Mouse (Mus musculus) MEL (cell line): ENCODE results near the gene Dennd1a. TPM values are rescaled to one million over a fixed set of nuclear protein-coding genes. Genes with fewer than 3 reads are reported as not detected.

Source experiments
- DNase-seq: peaks from one replicate; pipeline ENCODE4 v3.0.0; 2011; ENCODE audit warnings: low read depth, low spot score
- H3K27ac ChIP-seq: 2 replicates; pipeline ENCODE4 v1.5.1; 2012; ENCODE audit warnings: low read depth, mild to moderate bottlenecking, control low read depth, low read length, moderate library complexity; ENCODE audit not compliant: control insufficient read depth
- H3K27me3 ChIP-seq, 2 experiments: fragments of 150-350 bp in 1 of 2; sonication (generic) in 1 of 2; 2 replicates each; pipeline ENCODE4 v1.6.1; 2012; ENCODE audit warnings: low read length in 2 of 2, mild to moderate bottlenecking in 2 of 2, improper control_type of control experiment in 1 of 2, moderate library complexity in 1 of 2; ENCODE audit not compliant: insufficient read depth in 2 of 2, control insufficient read depth in 1 of 2
- H3K36me3 ChIP-seq, 2 experiments: 2 replicates each; pipeline ENCODE4 v1.6.1; 2012 to 2014; ENCODE audit warnings: low read length in 2 of 2, improper control_type of control experiment in 1 of 2, inconsistent platforms in 1 of 2, mild to moderate bottlenecking in 1 of 2; ENCODE audit not compliant: insufficient read depth in 2 of 2, control insufficient read depth in 1 of 2
- H3K4me1 ChIP-seq, 2 experiments: fragments of 150-350 bp in 1 of 2; sonication (generic) in 1 of 2; 2 replicates each; pipeline ENCODE4 v1.6.1; 2012; ENCODE audit warnings: low read length in 2 of 2, improper control_type of control experiment in 1 of 2, mild to moderate bottlenecking in 1 of 2; ENCODE audit not compliant: insufficient read depth in 2 of 2, control insufficient read depth in 1 of 2
- H3K4me3 ChIP-seq, 2 experiments: fragments of 150-350 bp in 1 of 2; sonication (generic) in 1 of 2; 2 replicates each; pipeline ENCODE4 v1.5.1; 2012; ENCODE audit warnings: low read depth in 2 of 2, low read length in 2 of 2, mild to moderate bottlenecking in 2 of 2, moderate library complexity in 2 of 2, control low read depth in 1 of 2, improper control_type of control experiment in 1 of 2; ENCODE audit not compliant: control insufficient read depth in 1 of 2, insufficient read depth in 1 of 2
- H3K79me2 ChIP-seq: 2 replicates; pipeline ENCODE4 v1.6.1; 2012; ENCODE audit warnings: mild to moderate bottlenecking, low read length, moderate library complexity; ENCODE audit not compliant: control insufficient read depth, poor library complexity, insufficient read depth
- H3K9ac ChIP-seq: 2 replicates; pipeline ENCODE4 v1.6.1; 2012; ENCODE audit warnings: low read depth, mild to moderate bottlenecking, control low read depth, low read length, moderate library complexity; ENCODE audit not compliant: control insufficient read depth, poor library complexity, severe bottlenecking
- H3K9me3 ChIP-seq: fragments of 150-350 bp; sonication (generic); replicated peaks from 2 replicates; pipeline ENCODE4 v1.6.1; 2012; ENCODE audit warnings: mild to moderate bottlenecking, low read length, improper control_type of control experiment, moderate library complexity; ENCODE audit not compliant: insufficient read depth
- BHLHE40 ChIP-seq: IDR thresholded peaks from 2 replicates; pipeline ENCODE4 v1.6.1; 2012; ENCODE audit warnings: low read depth, mild to moderate bottlenecking, inconsistent platforms, low read length, improper control_type of control experiment, borderline replicate concordance
- CHD1 ChIP-seq: IDR thresholded peaks from 2 replicates; pipeline ENCODE4 v1.6.1; 2012; ENCODE audit warnings: low read depth, mild to moderate bottlenecking, inconsistent platforms, low read length, improper control_type of control experiment
- CTCF ChIP-seq, 3 experiments: IDR thresholded peaks in 2 of 3; conservative IDR thresholded peaks in 1 of 3; 2 replicates each; pipeline ENCODE4 v1.5.1; 2011 to 2012; ENCODE audit warnings: low read length in 3 of 3, low read depth in 2 of 3, mild to moderate bottlenecking in 2 of 3, improper control_type of control experiment in 1 of 3, inconsistent platforms in 1 of 3, mixed read lengths in 1 of 3, moderate library complexity in 1 of 3; ENCODE audit not compliant: control insufficient read depth in 1 of 3, insufficient read depth in 1 of 3, poor library complexity in 1 of 3, severe bottlenecking in 1 of 3
- E2F4 ChIP-seq: IDR thresholded peaks from 2 replicates; pipeline ENCODE4 v1.6.1; 2011; ENCODE audit warnings: low read depth, low read length, improper control_type of control experiment, borderline replicate concordance
- EP300 ChIP-seq, 2 experiments: IDR thresholded peaks; 2 replicates each; pipeline ENCODE4 v1.6.1; 2011; ENCODE audit warnings: improper control_type of control experiment in 2 of 2, low read length in 2 of 2, low read depth in 1 of 2, mild to moderate bottlenecking in 1 of 2
- GATA1 ChIP-seq: IDR thresholded peaks from 2 replicates; pipeline ENCODE4 v1.6.1; 2011; ENCODE audit warnings: low read depth, low read length, improper control_type of control experiment
- HCFC1 ChIP-seq: IDR thresholded peaks from 2 replicates; pipeline ENCODE4 v1.6.1; 2012; ENCODE audit warnings: low read depth, mild to moderate bottlenecking, inconsistent platforms, low read length, improper control_type of control experiment, moderate library complexity
- KAT2A ChIP-seq: conservative IDR thresholded peaks from 2 replicates; pipeline ENCODE4 v1.6.1; 2012; ENCODE audit warnings: low read depth, low read length, improper control_type of control experiment, inconsistent platforms
- MAFK ChIP-seq: IDR thresholded peaks from 2 replicates; pipeline ENCODE4 v1.6.1; 2011; ENCODE audit warnings: low read depth, mild to moderate bottlenecking, low read length, improper control_type of control experiment, borderline replicate concordance
- MAX ChIP-seq: IDR thresholded peaks from 2 replicates; pipeline ENCODE4 v1.6.1; 2011; ENCODE audit warnings: low read length, improper control_type of control experiment
- MYB ChIP-seq: IDR thresholded peaks from 2 replicates; pipeline ENCODE4 v1.6.1; 2011; ENCODE audit warnings: mild to moderate bottlenecking, low read depth, low read length, improper control_type of control experiment
- RCOR1 ChIP-seq: IDR thresholded peaks from 2 replicates; pipeline ENCODE4 v1.6.1; 2012; ENCODE audit warnings: low read depth, mild to moderate bottlenecking, inconsistent platforms, low read length, improper control_type of control experiment
- SMC3 ChIP-seq: IDR thresholded peaks from 2 replicates; pipeline ENCODE4 v1.6.1; 2011; ENCODE audit warnings: low read depth, low read length, improper control_type of control experiment
- TAL1 ChIP-seq: IDR thresholded peaks from 2 replicates; pipeline ENCODE4 v1.6.1; 2012; ENCODE audit warnings: mild to moderate bottlenecking, inconsistent platforms, low read length, moderate library complexity, mixed read lengths
- TBP ChIP-seq: IDR thresholded peaks from 2 replicates; pipeline ENCODE4 v1.8.0; 2011; ENCODE audit warnings: low read depth, low read length, improper control_type of control experiment
- TCF12 ChIP-seq: IDR thresholded peaks from 2 replicates; pipeline ENCODE4 v1.6.1; 2014; ENCODE audit warnings: low read depth, mild to moderate bottlenecking, inconsistent platforms, low read length, improper control_type of control experiment, moderate library complexity
- USF1 ChIP-seq: IDR thresholded peaks from 2 replicates; pipeline ENCODE4 v1.6.1; 2014; ENCODE audit warnings: low read depth, mild to moderate bottlenecking, inconsistent platforms, low read length, improper control_type of control experiment, moderate library complexity
- ZNF384 ChIP-seq: IDR thresholded peaks from 2 replicates; pipeline ENCODE4 v1.6.1; 2012; ENCODE audit warnings: low read depth, mild to moderate bottlenecking, inconsistent platforms, low read length, improper control_type of control experiment
- polyA plus RNA-seq, 2 experiments: library from polyadenylated mRNA; stranded (reverse) in 1 of 2; unstranded in 1 of 2; fragments of >175 nt in 1 of 2; fragments of >200 nt in 1 of 2; gene quantifications; 2 replicates each; pipeline versions ENCODE4 v1.2.1 to v1.2.4; 2012; ENCODE audit warnings: low replicate concordance in 2 of 2, low read depth in 1 of 2; ENCODE audit not compliant: insufficient read length in 2 of 2, insufficient read depth in 1 of 2, missing spikeins in 1 of 2
- total RNA-seq: library from RNA; depleted of rRNA; stranded (reverse); fragments of 300-350 nt; gene quantifications from 2 replicates; pipeline ENCODE4 v1.2.3, GENCODE M21; 2012

Dennd1a gene
- total and polyA plus RNA-seq, 3 experiments, result 5.0 to 21.8 TPM; not detected in 1

- no peak for DNase-seq
- TF ChIP-seq EP300 (IDR thresholded peaks at IDR 0.05; ENCODE audit: low read depth in 1 of 2, low read length in 2 of 2), result peak; percentile 55 to 62
- no peak for TF ChIP-seq MAFK
- TF ChIP-seq MYB, result no peak
- peak; percentile 89 for TF ChIP-seq GATA1
- peak; percentile 74; the same call in 1 of the 2 replicates for TF ChIP-seq RCOR1
- TF ChIP-seq BHLHE40, result no peak
- TF ChIP-seq TAL1, result no peak
- no peak for TF ChIP-seq HCFC1
- no peak for TF ChIP-seq USF1
- peak; percentile 78 for TF ChIP-seq TCF12
- no peak for TF ChIP-seq E2F4
- no peak for TF ChIP-seq MAX
- TF ChIP-seq KAT2A, result no peak
- TF ChIP-seq CHD1, result no peak
- TF ChIP-seq, all 39 proteins: peak for 4
- Histone ChIP-seq H3K79me2 (no peaks in the 10 kb centered on the region), H3K4me1 (peaks cover 3 to 11% of the 10 kb centered on the region in 2 experiments; a peak in 3 of 4 replicates), H3K27me3 (no peaks in the 10 kb centered on the region), H3K9me3 (no peaks in the 10 kb centered on the region), H3K9ac (no peak overlapping the region), H3K27ac (no peak overlapping the region), H3K4me3 (no peak overlapping the region), H3K36me3 (peaks cover 0 to 21% of the 10 kb centered on the region in 2 experiments; a peak in 2 of 4 replicates)
Observed at GRCm38 (mm10) chr2:38213041-38213440, 74.1 kb downstream of the Dennd1a start.

GRCm38 (mm10) chr2:38211426-38211825 lies 75.8 kb downstream of the Dennd1a start:
- H3K79me2 ChIP-seq, result no peaks in the 10 kb centered on the region
- no peak overlapping the region for H3K9ac ChIP-seq
- 0 out of 2 replicates have a peak, but pooled peaks have one; percentile 33 for TF ChIP-seq TBP
- no peak for TF ChIP-seq GATA1
- no peaks in the 10 kb centered on the region for H3K9me3 ChIP-seq
- H3K27ac ChIP-seq, result no peak overlapping the region
- peaks cover 3 to 9% of the 10 kb centered on the region in 2 experiments; a peak in 3 of 4 replicates for H3K4me1 ChIP-seq
- H3K4me3 ChIP-seq, result no peak overlapping the region
- peak; percentile 52 for DNase-seq
- no peaks in the 10 kb centered on the region for H3K27me3 ChIP-seq
- H3K36me3 ChIP-seq, result peaks cover 0 to 17% of the 10 kb centered on the region in 2 experiments; a peak in 2 of 4 replicates

GRCm38 (mm10) chr2:38207752-38208151 lies 79.4 kb downstream of the Dennd1a start:
- no peak for DNase-seq
- H3K36me3 ChIP-seq, result peaks cover 0 to 7% of the 10 kb centered on the region in 2 experiments; a peak in 2 of 4 replicates
- TF ChIP-seq BHLHE40, result no peak
- TF ChIP-seq CTCF (IDR thresholded peaks at IDR 0.05 in 2 of 3, conservative IDR thresholded peaks at IDR 0.05 in 1 of 3; ENCODE audit: control insufficient read depth in 1 of 3, insufficient read depth in 1 of 3, low read depth in 2 of 3, low read length in 3 of 3, poor library complexity in 1 of 3, severe bottlenecking in 1 of 3), result no peak
- no peak for TF ChIP-seq ZNF384
- no peak for TF ChIP-seq SMC3
- no peak for TF ChIP-seq KAT2A
- no peak for TF ChIP-seq E2F4
- TF ChIP-seq, all 39 proteins: peak for 0
- Histone ChIP-seq H3K4me1 (peaks cover 3 to 7% of the 10 kb centered on the region in 2 experiments; a peak in 2 of 4 replicates), H3K27me3 (no peaks in the 10 kb centered on the region), H3K4me3 (no peak overlapping the region), H3K27ac (no peak overlapping the region), H3K9ac (no peak overlapping the region), H3K9me3 (no peaks in the 10 kb centered on the region), H3K79me2 (no peaks in the 10 kb centered on the region; the same call in 1 of the 2 replicates)
